Mouse (Mus musculus) ES-Bruce4 (cell line): Measurements from ENCODE around the gene Ppm1e.

Source experiments
- CTCF ChIP-seq: IDR thresholded peaks from one replicate; pipeline ENCODE4 v1.8.1; 2011; ENCODE audit warnings: low read depth, low read length
- EP300 ChIP-seq: IDR thresholded peaks from 2 replicates; pipeline ENCODE4 v1.6.1; 2011; ENCODE audit warnings: low read depth, low read length; ENCODE audit not compliant: insufficient read depth
- POLR2A ChIP-seq: IDR thresholded peaks from one replicate; pipeline ENCODE4 v1.8.1; 2011; ENCODE audit warnings: low read length; ENCODE audit not compliant: insufficient read depth

DNA sequence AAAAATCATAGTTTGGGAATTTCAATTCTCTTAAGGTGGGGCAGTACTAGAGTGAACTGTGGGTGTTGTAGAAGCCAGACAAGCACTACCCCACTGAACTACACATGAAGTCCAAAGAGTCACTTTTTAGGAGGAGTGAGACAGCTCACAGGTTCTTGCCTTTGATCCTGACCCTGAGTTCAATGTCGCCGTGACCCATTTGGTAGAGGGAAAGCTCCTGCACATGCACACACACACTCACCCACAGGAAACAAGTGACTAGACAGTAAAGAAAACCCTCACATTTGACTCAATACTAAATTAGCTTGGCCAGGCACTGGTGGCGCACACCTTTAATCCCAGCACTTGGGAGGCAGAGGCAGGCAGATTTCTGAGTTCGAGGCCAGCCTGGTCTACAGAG is 25.7 kb upstream of the Ppm1e start:
- TF ChIP-seq CTCF (no peak), POLR2A (no peak), EP300 (no peak)
